Mouse (Mus musculus) liver, adult 2 months (tissue): ENCODE measurements around the gene Fam163b. TPM values are rescaled to one million over a fixed set of nuclear protein-coding genes. Genes with fewer than 3 reads are reported as not detected.
A peak's percentile ranks its signal among the peaks of the same experiment; 100 is the strongest.

Experiments used
- DNase-seq: peaks from one replicate; pipeline ENCODE4 v3.0.0-alpha.2; 2011; ENCODE audit warnings: low read depth, low spot score; ENCODE audit errors: extremely low read depth
- H3K27ac ChIP-seq: fragments of 200-500 bp; replicated peaks from 2 replicates; pipeline ENCODE4 v1.5.1; 2012; ENCODE audit warnings: low read depth, mild to moderate bottlenecking, control low read depth, inconsistent platforms, low read length; ENCODE audit not compliant: insufficient read depth
- H3K27me3 ChIP-seq: fragments of 200-500 bp; 2 replicates; pipeline ENCODE4 v1.6.1; 2012; ENCODE audit warnings: mild to moderate bottlenecking, moderate library complexity, low read length, inconsistent platforms; ENCODE audit not compliant: control insufficient read depth, insufficient read depth
- H3K36me3 ChIP-seq: fragments of 200-500 bp; 2 replicates; pipeline ENCODE4 v1.6.1; 2012; ENCODE audit warnings: low read length, inconsistent platforms; ENCODE audit not compliant: control insufficient read depth, insufficient read depth
- H3K4me1 ChIP-seq: fragments of 200-500 bp; 2 replicates; pipeline ENCODE4 v1.6.1; 2011; ENCODE audit warnings: low read length; ENCODE audit not compliant: control insufficient read depth, insufficient read depth
- H3K4me3 ChIP-seq: fragments of 200-500 bp; 2 replicates; pipeline ENCODE4 v1.5.1; 2011; ENCODE audit warnings: low read depth, mild to moderate bottlenecking, control low read depth, low read length, moderate library complexity; ENCODE audit not compliant: insufficient read depth
- H3K79me2 ChIP-seq: fragments of 200-500 bp; 2 replicates; pipeline ENCODE4 v1.6.1; 2012; ENCODE audit warnings: inconsistent platforms, mild to moderate bottlenecking, low read length, moderate library complexity; ENCODE audit not compliant: control insufficient read depth, insufficient read depth
- H3K9ac ChIP-seq: fragments of 200-500 bp; 2 replicates; pipeline ENCODE4 v1.6.1; 2012; ENCODE audit warnings: low read depth, mild to moderate bottlenecking, control low read depth, inconsistent platforms, low read length
- CTCF ChIP-seq: fragments of 200-500 bp; IDR thresholded peaks from 2 replicates; pipeline ENCODE4 v1.5.1; 2011; ENCODE audit warnings: low read depth, low read length, control low read depth
- POLR2A ChIP-seq: fragments of 200-500 bp; IDR thresholded peaks from 2 replicates; pipeline ENCODE4 v1.6.1; 2011; ENCODE audit warnings: low read length, control low read depth; ENCODE audit not compliant: insufficient read depth; ENCODE audit errors: extremely low read depth
- WGBS: fragments of 180-500 bp; shearing (Covaris S2); methylation state at CpG from one replicate; pipeline ENCODE4 v1.1.7; 2018; 5-methylcytosine and 5-hydroxymethylcytosine counted together
- polyA plus RNA-seq: library from polyadenylated mRNA; depleted of rRNA; stranded (reverse); fragments of >200 nt; gene quantifications from 2 replicates; pipeline ENCODE4 v1.2.3, GENCODE M21; 2012
- total RNA-seq: library from RNA; depleted of rRNA; stranded (reverse); fragments of >200 nt; gene quantifications from 2 replicates; pipeline ENCODE4 v1.2.3, GENCODE M21; 2014

Gene Fam163b
- total and polyA plus RNA-seq, 2 experiments: not detected

DNA sequence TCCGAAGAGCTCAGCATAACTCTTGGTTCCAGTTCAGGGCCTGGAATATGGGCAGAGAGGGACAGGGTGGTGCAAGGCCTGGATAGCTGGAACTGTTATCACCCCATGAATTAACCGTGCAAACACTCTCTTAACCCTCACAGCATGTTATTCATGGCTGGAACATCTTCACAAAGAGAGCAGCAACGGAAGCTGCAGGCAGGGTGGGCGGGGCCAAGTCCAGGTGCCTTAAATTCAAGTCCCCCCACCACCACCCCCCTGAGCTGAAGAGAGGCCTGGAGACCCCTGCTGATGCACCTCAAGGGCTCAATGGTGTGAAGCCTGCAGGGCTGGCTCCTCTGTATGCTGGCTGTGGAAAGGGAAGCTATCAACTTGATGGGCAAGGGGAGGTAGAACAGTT lies 15.8 kb downstream of the Fam163b start:
- no peaks in the 10 kb centered on the region for H3K36me3 ChIP-seq
- no peaks in the 10 kb centered on the region for H3K27me3 ChIP-seq
- no peaks in the 10 kb centered on the region for H3K79me2 ChIP-seq
- WGBS: 68% methylated on average over 4 of the region's 4 CpGs
- no peak overlapping the region for H3K27ac ChIP-seq
- 0 out of 2 replicates have a peak, but pooled peaks cover 1% of the 10 kb centered on the region for H3K4me1 ChIP-seq
- H3K9ac ChIP-seq: no peak overlapping the region
- H3K4me3 ChIP-seq: no peak overlapping the region
- no peak for DNase-seq
- TF ChIP-seq POLR2A: no peak
- no peak for TF ChIP-seq CTCF

DNA sequence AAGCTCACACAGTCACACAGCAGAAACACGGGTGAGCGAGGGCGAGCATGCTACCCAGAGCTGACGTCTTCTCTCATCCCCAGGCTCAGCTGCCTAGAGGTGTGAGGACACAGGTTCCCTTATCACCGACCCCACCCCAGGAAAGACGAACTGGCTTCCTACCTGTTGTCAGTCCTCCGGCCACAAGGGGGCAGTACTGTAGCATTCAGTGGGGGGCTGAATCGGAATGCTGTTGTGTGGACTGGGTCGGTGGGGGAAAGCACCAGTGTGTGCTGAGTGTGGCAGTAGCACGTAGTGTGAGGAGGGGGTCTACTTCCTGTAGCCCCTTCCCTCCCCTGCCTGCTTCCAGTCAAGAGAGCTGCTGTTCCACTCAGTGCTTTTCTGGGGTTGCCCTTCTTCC lies 16.3 kb downstream of the Fam163b start:
- Histone ChIP-seq H3K27me3 (no peaks in the 10 kb centered on the region), H3K4me3 (no peak overlapping the region), H3K27ac (no peak overlapping the region), H3K9ac (no peak overlapping the region), H3K4me1 (0 out of 2 replicates have a peak, but pooled peaks cover 1% of the 10 kb centered on the region), H3K36me3 (no peaks in the 10 kb centered on the region), H3K79me2 (no peaks in the 10 kb centered on the region)
- DNase-seq: peak; percentile 21
- TF ChIP-seq POLR2A: no peak
- TF ChIP-seq CTCF: peak; percentile 93
- WGBS: 31% methylated on average over 10 of the region's 10 CpGs

DNA sequence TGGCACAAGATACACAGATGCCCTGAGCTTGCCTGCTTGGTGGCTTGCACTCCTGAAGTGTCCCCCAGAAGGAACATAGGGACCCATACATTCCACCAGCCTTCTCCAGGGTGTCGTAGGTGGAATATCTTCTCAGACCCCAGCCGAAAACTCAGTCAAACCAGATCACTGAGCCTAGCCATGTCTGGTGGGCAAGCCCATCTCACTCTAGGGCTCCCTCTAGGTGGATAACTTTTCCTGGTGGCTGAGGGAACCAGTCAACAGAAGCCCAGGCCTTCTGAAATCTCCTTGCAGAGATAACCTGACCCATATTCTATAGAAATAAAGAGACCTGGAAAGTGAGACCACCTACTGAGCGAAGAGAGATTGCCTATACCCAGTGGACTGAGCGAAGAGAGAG lies 19.2 kb downstream of the Fam163b start:
- Histone ChIP-seq H3K4me3 (no peak overlapping the region), H3K36me3 (no peaks in the 10 kb centered on the region), H3K27me3 (no peaks in the 10 kb centered on the region), H3K27ac (no peak overlapping the region), H3K79me2 (no peaks in the 10 kb centered on the region), H3K9ac (no peak overlapping the region), H3K4me1 (0 out of 2 replicates have a peak, but pooled peaks cover 1% of the 10 kb centered on the region)
- no peak for DNase-seq
- no peak for TF ChIP-seq CTCF
- TF ChIP-seq POLR2A: no peak
- 92% methylated on average over 4 of the region's 4 CpGs for WGBS

DNA sequence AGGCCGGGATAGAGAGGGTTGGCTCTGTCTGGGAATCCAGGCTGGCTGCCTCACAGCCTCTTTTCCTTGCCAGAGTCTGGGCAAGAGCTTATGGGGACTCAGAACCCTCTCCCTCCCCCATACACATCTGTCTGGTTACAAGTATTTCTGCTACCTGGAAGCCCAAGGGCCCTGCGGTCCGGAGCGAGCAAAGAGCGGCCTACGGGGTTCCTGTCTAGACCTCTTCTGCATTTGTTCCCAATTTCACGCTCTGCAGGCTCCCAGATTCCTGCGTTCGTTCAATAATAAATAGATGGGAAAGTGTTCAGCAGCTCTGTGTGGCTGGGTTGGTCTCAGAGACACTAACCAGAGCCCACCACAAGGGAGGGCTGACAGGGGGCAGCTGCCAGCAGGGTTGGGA lies 19.7 kb downstream of the Fam163b start:
- Histone ChIP-seq H3K27me3 (no peaks in the 10 kb centered on the region), H3K79me2 (no peaks in the 10 kb centered on the region), H3K4me1 (0 out of 2 replicates have a peak, but pooled peaks cover 1% of the 10 kb centered on the region), H3K9ac (no peak overlapping the region), H3K36me3 (no peaks in the 10 kb centered on the region), H3K4me3 (no peak overlapping the region), H3K27ac (no peak overlapping the region)
- no peak for DNase-seq
- TF ChIP-seq CTCF: no peak
- WGBS: 88% methylated on average over 9 of the region's 9 CpGs

DNA sequence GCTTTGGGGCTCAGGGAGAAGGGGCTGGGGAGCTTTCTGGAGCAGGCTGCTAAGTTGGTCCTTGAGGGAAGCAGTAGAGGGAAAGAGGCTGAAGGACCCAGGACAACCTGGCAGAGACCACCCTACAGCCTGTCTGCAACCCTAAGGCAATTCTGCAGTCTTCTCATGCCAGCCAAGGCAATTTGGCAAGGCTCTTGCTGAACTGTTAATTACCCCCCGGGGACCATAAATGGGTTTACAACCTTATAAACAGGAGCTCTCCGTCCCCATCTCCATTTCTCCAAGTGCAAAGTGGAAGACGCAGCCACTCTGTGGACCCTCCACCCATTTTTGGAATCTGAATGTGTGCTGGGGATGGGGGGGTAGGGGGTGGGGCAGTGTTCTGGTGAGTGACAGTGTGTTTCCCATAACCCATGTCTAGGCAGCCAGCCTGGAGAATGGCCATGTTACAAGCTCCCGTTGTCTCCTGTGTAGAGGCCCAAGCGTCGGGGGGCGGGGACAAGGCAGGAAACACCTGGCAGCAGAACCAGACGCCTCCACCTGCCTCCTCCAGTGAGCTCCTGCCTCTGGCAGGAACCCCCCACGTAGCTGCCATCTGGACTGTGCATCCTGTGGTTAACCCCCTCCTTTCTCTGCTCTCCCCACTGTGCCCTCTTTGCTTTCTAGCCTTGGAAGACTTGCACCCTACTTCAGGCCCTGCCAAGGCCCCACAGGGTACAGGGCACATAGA lies 20.5 kb downstream of the Fam163b start:
- no peak overlapping the region for H3K4me3 ChIP-seq
- 0 out of 2 replicates have a peak, but pooled peaks cover 1% of the 10 kb centered on the region for H3K4me1 ChIP-seq
- H3K27ac ChIP-seq: no peak overlapping the region
- H3K27me3 ChIP-seq: no peaks in the 10 kb centered on the region
- TF ChIP-seq CTCF (no peak), POLR2A (no peak)
- 51% methylated on average over 9 of the region's 9 CpGs for WGBS
- H3K79me2 ChIP-seq: no peaks in the 10 kb centered on the region
- no peaks in the 10 kb centered on the region for H3K36me3 ChIP-seq
- DNase-seq: no peak
- H3K9ac ChIP-seq: no peak overlapping the region

DNA sequence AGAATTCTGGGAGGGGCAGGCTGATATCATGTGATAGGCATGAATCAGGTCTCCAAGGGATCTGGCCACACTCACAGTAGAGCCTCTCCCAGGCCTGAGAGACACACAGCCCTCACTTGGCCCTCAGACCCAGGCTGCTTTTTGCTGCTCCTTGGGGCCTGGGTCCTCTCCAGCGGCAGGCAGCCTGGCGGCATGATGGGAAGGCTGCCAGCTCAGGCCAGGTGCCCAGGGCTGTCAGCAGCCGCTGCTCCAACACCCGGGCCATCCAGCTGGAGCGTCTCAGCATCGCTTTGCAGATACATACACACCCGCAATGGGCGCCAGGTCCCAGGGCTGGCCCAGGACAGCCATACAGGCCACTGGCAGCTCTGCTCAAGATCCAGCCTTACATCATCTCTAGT lies 22.1 kb downstream of the Fam163b start:
- Histone ChIP-seq H3K4me3 (no peak overlapping the region), H3K36me3 (no peaks in the 10 kb centered on the region), H3K27ac (no peak overlapping the region), H3K27me3 (no peaks in the 10 kb centered on the region), H3K79me2 (no peaks in the 10 kb centered on the region), H3K4me1 (no peaks in the 10 kb centered on the region), H3K9ac (no peak overlapping the region)
- TF ChIP-seq CTCF: no peak
- no peak for TF ChIP-seq POLR2A
- DNase-seq: no peak
- WGBS: 68% methylated on average over 8 of the region's 8 CpGs
